Mouse (Mus musculus) megakaryocyte progenitor cell, adult 5-6 weeks (primary cell): ENCODE results near the gene Robo4. TPM values are rescaled to one million over a fixed set of nuclear protein-coding genes. Genes with fewer than 3 reads are reported as not detected.
A peak's percentile ranks its signal among the peaks of the same experiment; 100 is the strongest.

Experiments
- ATAC-seq: replicated peaks from 2 replicates; pipeline ENCODE4 v1.8.0; 2016; ENCODE audit warnings: mild to moderate bottlenecking, moderate TSS enrichment, inconsistent platforms; ENCODE audit not compliant: poor library complexity
- total RNA-seq, 2 experiments: library from RNA; stranded (forward) in 1 of 2; stranded (reverse) in 1 of 2; fragments of 157-497, 149-512 nt in 1 of 2; fragments of 200-1000 nt in 1 of 2; gene quantifications; 2 replicates each; pipeline versions ENCODE4 v1.2.3 to v1.2.4; 2015 to 2017

Gene Robo4
- total RNA-seq, 2 experiments from 2014 or later, result 0.86 TPM; not detected in 1

DNA sequence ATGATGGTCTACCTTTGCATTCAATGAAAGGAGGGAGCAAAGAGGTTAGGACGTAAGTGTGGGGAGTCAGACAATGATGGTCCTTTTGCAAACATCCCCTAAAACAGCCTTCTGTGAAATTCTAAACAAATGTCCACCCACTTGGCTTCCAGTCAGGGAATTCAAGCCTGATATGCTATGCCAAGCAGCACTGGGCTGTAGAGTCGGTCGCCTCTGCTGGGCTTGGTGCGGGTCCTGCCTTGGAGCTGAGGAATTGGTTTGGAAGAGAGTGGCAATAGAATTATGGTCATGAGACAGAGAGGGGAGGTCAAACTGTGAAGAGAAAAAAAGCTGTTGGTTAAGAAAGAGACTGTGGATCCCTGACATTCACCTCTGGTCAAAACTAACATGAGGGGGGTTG is 51.6 kb downstream of the Robo4 start:
- no peak for ATAC-seq

- no peak for ATAC-seq
Measured at GRCm38 (mm10) chr9:37454011-37454492, 52.4 kb downstream of the Robo4 start.

- no peak for ATAC-seq
Measured at GRCm38 (mm10) chr9:37454991-37455390, 53.3 kb downstream of the Robo4 start.

GRCm38 (mm10) chr9:37455868-37456267 is 54.2 kb downstream of the Robo4 start:
- no peak for ATAC-seq

DNA sequence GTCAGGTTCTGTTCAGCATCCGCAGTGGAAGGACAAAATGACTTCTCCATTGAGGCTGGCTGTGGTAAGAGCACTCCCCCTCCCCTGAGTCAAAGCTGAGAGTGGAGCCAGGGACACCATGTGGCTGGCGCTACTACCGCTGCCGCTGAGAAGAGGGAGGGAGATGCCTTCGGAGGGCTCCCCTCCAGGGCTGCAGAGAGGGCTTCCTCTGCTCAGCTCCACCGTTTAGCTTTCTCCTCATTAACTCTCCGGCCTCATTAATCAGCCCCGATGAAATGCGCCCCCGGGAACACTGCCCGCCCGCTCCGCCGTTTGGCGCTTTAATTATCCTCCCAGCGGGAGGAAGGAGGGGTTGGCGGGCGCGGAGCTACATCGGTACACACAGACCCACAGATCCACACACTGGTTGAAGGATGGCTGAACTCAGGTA is 54.8 kb downstream of the Robo4 start:
- ATAC-seq, result peak; percentile 47

DNA sequence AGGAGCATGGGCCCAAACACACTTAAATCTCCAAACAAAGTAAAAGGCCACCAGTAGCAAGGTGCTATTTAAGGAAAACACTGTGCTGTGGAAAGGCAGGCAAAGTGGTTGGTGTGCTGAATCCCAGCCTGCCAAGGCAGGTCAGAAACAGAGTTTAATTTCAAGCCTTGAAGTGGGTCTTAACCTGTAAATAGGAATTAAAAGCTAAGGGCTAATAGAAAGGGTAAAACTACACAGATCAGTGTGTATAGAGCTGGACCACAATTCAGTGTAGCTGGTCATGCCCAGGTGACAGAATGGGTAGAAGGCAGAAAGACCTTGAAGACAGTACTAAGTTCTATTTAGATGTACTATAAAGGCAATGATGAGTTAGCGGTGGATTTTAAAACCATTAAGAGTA is 55.5 kb downstream of the Robo4 start:
- ATAC-seq, result no peak

DNA sequence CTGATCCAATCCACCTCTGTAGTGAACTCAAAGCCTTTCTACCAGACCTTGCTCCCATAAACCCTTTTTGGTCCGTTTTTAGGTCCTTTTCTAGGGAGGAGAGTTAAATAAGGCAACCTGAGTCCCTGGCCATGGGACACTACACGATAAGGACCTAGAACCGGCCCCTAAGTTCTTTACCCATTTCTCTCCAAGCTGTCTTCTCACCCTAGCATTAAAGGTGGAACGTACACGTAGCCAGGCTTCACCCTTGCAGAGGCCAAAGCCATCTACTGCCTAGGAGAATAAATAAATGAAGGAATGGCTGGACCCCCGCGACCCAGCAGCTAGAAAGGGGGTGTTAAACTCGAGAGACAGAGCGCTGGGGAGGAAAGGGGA is 58.0 kb downstream of the Robo4 start:
- no peak for ATAC-seq

DNA sequence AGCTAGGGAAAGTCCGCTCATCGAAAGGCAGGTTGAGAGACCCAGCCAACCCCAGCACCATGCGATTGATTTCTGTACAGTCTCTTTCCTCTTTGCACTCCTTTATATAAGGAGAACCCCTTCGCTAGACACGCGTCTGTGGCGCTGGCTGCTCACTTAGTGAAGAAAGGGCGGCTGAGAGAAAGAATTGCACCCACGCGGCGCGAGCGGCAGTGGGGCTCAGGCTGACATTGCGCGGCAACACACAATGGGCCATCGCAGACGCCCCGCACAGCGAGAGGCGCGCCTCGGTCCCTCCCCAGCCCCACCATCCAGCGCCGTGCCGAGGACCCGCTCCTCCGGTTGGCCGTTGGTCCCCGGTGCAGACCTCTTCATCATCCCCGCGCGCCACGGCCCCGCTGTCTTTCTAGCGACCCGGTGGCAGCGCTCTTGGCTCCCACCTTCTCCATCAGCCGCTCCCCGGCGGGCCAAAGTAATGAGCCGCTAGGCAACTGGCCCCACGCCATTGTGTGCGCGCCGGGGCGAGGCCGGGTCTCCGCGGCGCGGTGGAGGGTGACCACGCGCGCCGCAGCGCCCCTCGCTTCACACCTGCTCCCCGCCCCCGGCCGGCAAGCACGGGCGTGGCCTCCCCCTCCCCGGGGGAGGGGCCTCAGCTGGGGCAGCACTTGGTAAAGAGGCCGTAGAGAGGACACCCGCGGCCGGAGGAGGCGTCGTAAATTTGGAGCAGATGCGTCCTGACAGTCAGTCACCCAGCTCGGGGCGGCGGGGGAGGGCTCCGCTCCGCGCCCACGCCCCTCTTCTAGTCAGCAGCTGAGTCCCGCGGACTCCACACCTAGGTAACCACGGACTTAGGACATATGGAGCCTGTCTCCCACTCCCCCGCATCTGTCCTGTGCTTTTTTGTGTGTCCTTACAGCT is 58.6 kb downstream of the Robo4 start:
- peak; percentile 33; the same call in 1 of the 2 replicates for ATAC-seq

GRCm38 (mm10) chr9:37460961-37461340 is 59.3 kb downstream of the Robo4 start:
- ATAC-seq, result no peak

- ATAC-seq, result no peak
Measured at GRCm38 (mm10) chr9:37461571-37461970, 59.9 kb downstream of the Robo4 start.

GRCm38 (mm10) chr9:37462764-37463163 is 61.1 kb downstream of the Robo4 start:
- peak; percentile 79 for ATAC-seq

Other genes starting within 250 kb of the Robo4 start
- 3.5 and 4.4 TPM in 2 replicates for gene Tmem218, start 193.7 kb upstream of the Robo4 start, total RNA-seq (2015)
- 4.2 and 5.3 TPM in 2 replicates for gene Tmem218, start 193.7 kb upstream of the Robo4 start, total RNA-seq (2017)
- gene Slc37a2, start 146.2 kb upstream of the Robo4 start, total RNA-seq (2015), result 0.15 and 0.37 TPM in 2 replicates
- 0.37 and 0.50 TPM in 2 replicates for gene Slc37a2, start 146.2 kb upstream of the Robo4 start, total RNA-seq (2017)
- 15.9 and 20.4 TPM in 2 replicates for gene Ccdc15, start 53.5 kb upstream of the Robo4 start, total RNA-seq (2015)
- 12.9 and 17.9 TPM in 2 replicates for gene Ccdc15, start 53.5 kb upstream of the Robo4 start, total RNA-seq (2017)
- not detected in 2 replicates for gene Hepacam, start 34.5 kb upstream of the Robo4 start, total RNA-seq (2015)
- not detected in 2 replicates for gene Hepacam, start 34.5 kb upstream of the Robo4 start, total RNA-seq (2017)
- gene Robo3, start 31.3 kb downstream of the Robo4 start, total RNA-seq (2015), result 0.07 and 0.32 TPM in 2 replicates
- gene Robo3, start 31.3 kb downstream of the Robo4 start, total RNA-seq (2017), result 0.10 TPM in 1 of 2 replicates, not detected in the other
- 14.8 and 18.3 TPM in 2 replicates for gene Msantd2, start 87.4 kb downstream of the Robo4 start, total RNA-seq (2015)
- gene Msantd2, start 87.4 kb downstream of the Robo4 start, total RNA-seq (2017), result 21.9 and 40.8 TPM in 2 replicates
- gene Esam, start 126.2 kb downstream of the Robo4 start, total RNA-seq (2015), result 0.34 and 0.94 TPM in 2 replicates
- gene Esam, start 126.2 kb downstream of the Robo4 start, total RNA-seq (2017), result 0.29 and 0.57 TPM in 2 replicates
- not detected in 2 replicates for gene Vsig2, start 137.4 kb downstream of the Robo4 start, total RNA-seq (2015)
- gene Vsig2, start 137.4 kb downstream of the Robo4 start, total RNA-seq (2017), result not detected in 2 replicates
- 4.4 and 9.6 TPM in 2 replicates for gene Nrgn, start 151.0 kb downstream of the Robo4 start, total RNA-seq (2015)
- gene Nrgn, start 151.0 kb downstream of the Robo4 start, total RNA-seq (2017), result 0.54 and 3.5 TPM in 2 replicates
- gene Siae, start 153.8 kb downstream of the Robo4 start, total RNA-seq (2015), result 13.4 and 16.9 TPM in 2 replicates
- 9.4 and 11.8 TPM in 2 replicates for gene Siae, start 153.8 kb downstream of the Robo4 start, total RNA-seq (2017)
- 2.9 and 6.7 TPM in 2 replicates for gene Spa17, start 211.8 kb downstream of the Robo4 start, total RNA-seq (2015)
- gene Spa17, start 211.8 kb downstream of the Robo4 start, total RNA-seq (2017), result 1.7 and 5.1 TPM in 2 replicates